Mouse (Mus musculus) kidney, adult 2 months (tissue): ENCODE measurements around the gene Selenoo. TPM values are rescaled to one million over a fixed set of nuclear protein-coding genes. Genes with fewer than 3 reads are reported as not detected.

Experiments
- DNase-seq: peaks from one replicate; pipeline ENCODE4 v3.0.0; 2021
- H3K27ac ChIP-seq: fragments of 200-500 bp; 2 replicates; pipeline ENCODE4 v1.5.1; 2012; ENCODE audit warnings: low read depth, low read length, control low read depth, inconsistent platforms; ENCODE audit not compliant: insufficient read depth
- H3K27me3 ChIP-seq: fragments of 200-500 bp; replicated peaks from 2 replicates; pipeline ENCODE4 v1.6.1; 2012; ENCODE audit warnings: mild to moderate bottlenecking, moderate library complexity, low read length, inconsistent platforms; ENCODE audit not compliant: control insufficient read depth, insufficient read depth
- H3K36me3 ChIP-seq: fragments of 200-500 bp; 2 replicates; pipeline ENCODE4 v1.6.1; 2012; ENCODE audit warnings: mild to moderate bottlenecking, moderate library complexity, low read length, inconsistent platforms; ENCODE audit not compliant: control insufficient read depth, insufficient read depth
- H3K4me1 ChIP-seq: fragments of 200-500 bp; 2 replicates; pipeline ENCODE4 v1.6.1; 2011; ENCODE audit warnings: low read length; ENCODE audit not compliant: control insufficient read depth, insufficient read depth
- H3K4me3 ChIP-seq: fragments of 200-500 bp; 2 replicates; pipeline ENCODE4 v1.5.1; 2011; ENCODE audit warnings: mild to moderate bottlenecking, low read depth, low read length, control low read depth; ENCODE audit not compliant: insufficient read depth
- CTCF ChIP-seq: fragments of 200-500 bp; conservative IDR thresholded peaks from 2 replicates; pipeline ENCODE4 v1.5.1; 2011; ENCODE audit warnings: low read depth, mild to moderate bottlenecking, control low read depth, low read length, moderate library complexity, mixed read lengths; ENCODE audit not compliant: insufficient read depth, insufficient read length
- POLR2A ChIP-seq: fragments of 200-500 bp; IDR thresholded peaks from one replicate; pipeline ENCODE4 v1.6.1; 2011; ENCODE audit warnings: low read depth, low read length, control low read depth
- WGBS: fragments of 180-500 bp; shearing (Covaris S2); methylation state at CpG from one replicate; pipeline ENCODE4 v1.1.7; 2018; 5-methylcytosine and 5-hydroxymethylcytosine counted together
- polyA plus RNA-seq: library from polyadenylated mRNA; depleted of rRNA; stranded (reverse); fragments of >200 nt; gene quantifications from 2 replicates; pipeline ENCODE4 v1.2.3, GENCODE M21; 2012

Selenoo gene
- polyA plus RNA-seq, 1 experiment = 55.9 TPM

DNA sequence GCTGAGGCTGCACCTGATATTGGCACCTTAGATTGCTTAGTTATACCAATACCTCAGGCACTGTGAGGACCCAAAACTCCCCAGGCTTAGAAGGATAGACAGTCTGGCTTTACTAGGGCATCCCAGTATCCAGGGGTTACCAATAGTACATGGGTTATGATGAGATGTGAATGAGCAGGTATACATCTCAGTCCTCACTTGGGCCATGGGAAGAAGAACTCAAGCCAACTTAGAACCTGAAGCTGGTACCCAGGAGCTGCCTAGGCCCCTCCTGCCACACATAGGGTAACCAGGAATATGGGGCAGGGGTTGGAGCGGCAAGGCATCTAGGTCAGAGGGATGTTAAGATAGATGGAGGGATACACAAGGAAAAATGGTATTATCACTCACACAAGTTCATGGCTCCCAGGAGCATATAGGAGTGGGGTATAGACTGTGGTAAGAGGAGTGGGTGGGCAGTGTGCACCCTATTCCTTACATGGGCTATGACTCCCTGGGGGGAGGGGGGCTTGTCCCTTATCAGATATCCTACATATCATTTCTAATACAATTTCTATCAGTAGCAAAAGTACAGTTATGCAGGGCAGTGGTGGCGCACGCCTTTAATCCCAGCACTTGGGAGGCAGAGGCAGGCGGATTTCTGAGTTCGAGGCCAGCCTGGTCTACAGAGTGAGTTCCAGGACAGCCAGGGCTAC is 47.7 kb downstream of the Selenoo start:
- no peak overlapping the region for H3K4me3 ChIP-seq
- no peaks in the 10 kb centered on the region for H3K4me1 ChIP-seq
- H3K36me3 ChIP-seq = no peaks in the 10 kb centered on the region
- TF ChIP-seq POLR2A = no peak
- no peak for TF ChIP-seq CTCF
- 91% methylated on average over 5 of the region's 5 CpGs for WGBS
- H3K27ac ChIP-seq = no peak overlapping the region
- DNase-seq = no peak
- no peaks in the 10 kb centered on the region for H3K27me3 ChIP-seq

DNA sequence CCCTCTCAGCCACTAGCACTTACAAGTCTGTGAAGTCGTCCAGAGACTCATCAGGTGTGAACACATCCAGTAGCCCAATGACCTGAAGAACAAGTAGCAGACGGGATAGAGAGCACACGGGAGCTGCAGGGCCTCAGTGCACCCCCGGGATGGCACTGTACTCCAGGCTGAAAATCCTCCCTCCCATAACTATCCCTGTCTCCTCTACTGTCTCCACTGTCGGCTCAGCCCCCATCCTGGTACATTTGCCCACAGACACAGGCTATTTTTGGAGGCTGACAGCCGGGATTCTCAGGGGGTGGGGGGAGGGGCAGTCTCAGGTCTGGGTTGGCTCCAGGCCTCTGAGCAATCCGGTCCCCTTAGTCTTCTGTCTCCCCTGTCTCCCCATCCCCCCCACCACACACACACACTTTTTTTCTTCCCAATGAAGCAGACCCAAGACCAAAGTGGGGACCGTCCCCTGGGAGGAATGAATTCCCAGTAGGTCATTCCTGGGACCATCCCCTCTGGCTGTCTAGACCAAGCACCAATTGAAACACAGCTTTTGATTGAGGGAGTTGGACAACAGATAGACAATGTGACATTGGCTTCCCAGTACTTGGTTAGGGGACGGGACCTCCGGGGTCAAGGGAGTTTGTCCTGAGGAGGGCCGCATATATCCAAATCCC is 48.6 kb downstream of the Selenoo start:
- no peaks in the 10 kb centered on the region for H3K27me3 ChIP-seq
- no peaks in the 10 kb centered on the region for H3K36me3 ChIP-seq
- H3K4me3 ChIP-seq = no peak overlapping the region
- 64% methylated on average over 11 of the region's 11 CpGs for WGBS
- H3K4me1 ChIP-seq = no peaks in the 10 kb centered on the region
- H3K27ac ChIP-seq = no peak overlapping the region
- no peak for DNase-seq
- no peak for TF ChIP-seq POLR2A
- TF ChIP-seq CTCF = no peak

DNA sequence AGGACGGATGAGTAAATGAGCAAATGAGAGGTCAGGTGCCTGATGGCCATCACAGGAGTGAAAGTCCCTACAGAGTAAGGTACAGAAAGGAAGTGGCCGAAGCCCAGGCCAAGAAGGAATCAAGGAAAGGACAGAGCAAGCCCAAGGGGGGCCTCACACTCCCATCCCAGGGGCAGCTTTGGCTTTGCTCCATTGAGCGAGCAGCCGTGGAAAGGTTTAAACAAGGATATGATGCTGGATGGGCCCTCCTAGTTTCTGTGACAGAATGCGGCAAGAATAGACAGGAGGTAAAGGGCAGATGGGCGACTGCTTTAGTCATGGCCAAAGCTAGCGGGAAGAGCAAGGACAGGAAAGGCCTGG is 49.1 kb downstream of the Selenoo start:
- Histone ChIP-seq H3K36me3 (no peaks in the 10 kb centered on the region), H3K4me1 (no peaks in the 10 kb centered on the region), H3K4me3 (no peak overlapping the region), H3K27me3 (no peaks in the 10 kb centered on the region), H3K27ac (no peak overlapping the region)
- TF ChIP-seq CTCF = no peak
- no peak for TF ChIP-seq POLR2A
- 69% methylated on average over 7 of the region's 7 CpGs for WGBS
- DNase-seq = no peak

DNA sequence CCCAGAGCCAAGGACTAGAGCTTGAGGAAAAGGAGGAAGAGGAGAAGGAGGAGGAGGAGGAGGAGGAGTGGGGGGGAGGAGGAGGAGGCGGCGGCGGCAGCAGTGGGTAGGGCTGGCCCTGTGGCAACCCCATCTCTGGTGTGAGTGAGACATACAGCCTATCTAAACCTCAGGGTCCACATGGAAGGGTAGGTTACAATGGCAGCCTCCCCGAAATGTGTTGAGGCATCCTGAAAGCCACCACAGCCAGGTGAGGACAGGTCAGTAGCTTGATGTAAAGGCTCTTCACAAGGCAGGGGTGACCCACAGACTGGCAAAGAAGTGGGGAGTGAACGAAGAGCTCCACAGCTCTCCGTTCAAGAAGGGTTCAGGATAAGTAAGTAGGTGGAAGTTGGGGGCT is 49.6 kb downstream of the Selenoo start:
- Histone ChIP-seq H3K36me3 (no peaks in the 10 kb centered on the region), H3K27me3 (no peaks in the 10 kb centered on the region), H3K27ac (no peak overlapping the region), H3K4me1 (no peaks in the 10 kb centered on the region), H3K4me3 (no peak overlapping the region)
- no peak for TF ChIP-seq POLR2A
- no peak for TF ChIP-seq CTCF
- WGBS = 91% methylated on average over 6 of the region's 6 CpGs
- DNase-seq = no peak

DNA sequence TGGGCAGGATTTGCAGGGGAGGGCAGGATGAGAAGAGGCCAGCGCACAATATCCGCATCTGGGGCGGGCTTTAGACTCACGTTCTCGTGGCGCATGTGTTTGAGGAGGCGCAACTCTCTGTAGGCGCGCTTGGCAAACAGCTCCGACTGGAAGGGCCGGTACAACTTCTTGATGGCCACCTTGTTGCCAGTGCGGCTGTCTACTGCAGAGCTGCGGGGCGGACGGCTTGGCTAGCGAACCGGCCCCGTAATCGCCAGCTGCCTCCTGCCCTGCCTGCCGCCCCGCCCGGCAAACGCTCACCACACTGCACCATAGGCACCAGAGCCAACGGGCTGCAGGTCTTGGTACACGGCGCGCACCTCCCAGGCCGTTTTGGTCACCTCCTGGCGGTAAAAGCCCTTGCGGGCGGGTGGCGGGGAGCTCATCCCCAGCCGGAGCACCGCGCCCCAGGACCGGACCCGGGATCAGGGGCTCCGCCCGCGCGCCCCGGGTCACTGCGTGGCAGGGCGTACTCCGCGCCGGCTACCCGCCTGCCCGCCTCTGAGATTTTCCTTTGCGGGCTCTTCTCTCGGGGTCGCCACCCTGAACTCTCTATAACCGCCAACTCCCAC is 51.3 kb downstream of the Selenoo start:
- TF ChIP-seq POLR2A (no peak), CTCF (no peak)
- Histone ChIP-seq H3K4me1 (no peaks in the 10 kb centered on the region), H3K36me3 (no peaks in the 10 kb centered on the region), H3K27me3 (no peaks in the 10 kb centered on the region), H3K4me3 (peak overlapping the region; percentile 65), H3K27ac (peak overlapping the region; percentile 36)
- peak; percentile 53 for DNase-seq
- WGBS = 1% methylated on average over 53 of the region's 53 CpGs

DNA sequence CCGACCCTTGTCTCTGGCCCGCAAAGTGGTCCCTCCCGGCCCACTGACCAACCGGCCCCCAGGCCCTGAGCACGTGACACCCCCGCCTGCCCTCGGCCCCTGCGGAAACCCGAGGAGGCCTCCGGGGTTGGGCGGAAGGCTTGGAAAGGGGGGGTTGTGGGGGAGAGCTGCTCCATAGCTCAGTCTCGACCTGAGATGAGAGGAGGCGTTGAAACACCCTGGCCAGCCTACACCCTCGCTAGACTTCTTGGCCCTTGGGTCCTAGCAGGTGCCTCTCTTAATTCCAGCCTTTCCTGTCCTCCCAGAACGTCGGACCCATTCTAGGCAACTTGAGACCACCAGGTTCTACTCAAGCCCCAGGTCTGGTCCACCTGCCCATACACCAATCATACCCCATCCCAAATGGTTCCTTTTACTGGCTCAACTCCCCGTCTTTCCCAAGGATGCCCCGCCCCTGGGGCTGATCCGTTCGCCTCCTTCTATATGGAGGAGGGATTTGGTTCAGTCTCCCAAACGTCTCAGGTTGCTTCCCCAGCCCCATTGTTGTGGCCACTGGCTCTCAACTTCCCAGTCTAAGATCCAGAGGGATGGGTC is 51.9 kb downstream of the Selenoo start, which contains the start of gene Mapk12:
Gene Mapk12 (minus strand): TSS at position 45 of the 594 bp plus-strand sequence.
- H3K27me3 ChIP-seq = no peaks in the 10 kb centered on the region
- 3% methylated on average over 21 of the region's 21 CpGs for WGBS
- peak; percentile 75 for DNase-seq

DNA sequence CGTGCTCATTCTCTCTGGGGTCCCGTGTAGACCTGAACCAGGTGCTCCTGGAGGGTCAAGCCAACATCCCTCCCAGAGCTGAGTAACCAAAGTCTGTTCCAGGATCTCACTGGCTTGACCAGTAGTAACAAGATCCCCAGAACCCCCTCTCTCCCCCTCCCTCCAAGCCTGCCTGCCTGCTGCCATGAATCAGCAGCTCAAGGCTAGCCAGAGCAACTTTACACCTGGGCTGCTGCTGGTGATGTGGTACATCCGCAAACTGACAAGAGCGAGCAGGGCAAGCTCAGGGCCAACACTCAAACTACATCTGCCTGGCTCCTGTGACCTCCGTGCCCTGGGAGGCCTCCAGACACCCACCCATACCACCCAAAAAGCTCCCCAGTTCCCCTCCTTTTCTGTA is 52.6 kb downstream of the Selenoo start:
- DNase-seq = peak; percentile 34
- Histone ChIP-seq H3K27ac (no peak overlapping the region), H3K4me3 (no peak overlapping the region), H3K36me3 (no peaks in the 10 kb centered on the region), H3K4me1 (0 out of 2 replicates have a peak, but pooled peaks cover 3% of the 10 kb centered on the region), H3K27me3 (no peaks in the 10 kb centered on the region)
- WGBS = 23% methylated on average over 5 of the region's 5 CpGs
- no peak for TF ChIP-seq POLR2A
- no peak for TF ChIP-seq CTCF

More for the DNA sequence above, 51.9 kb downstream of the Selenoo start, which contains the start of gene Mapk12:
- TF ChIP-seq POLR2A = no peak
- no peak for TF ChIP-seq CTCF
- Histone ChIP-seq H3K27ac (peak within 1 kb of the TSS; percentile 36), H3K36me3 (no peaks in the 10 kb centered on the region), H3K4me1 (no peaks in the 10 kb centered on the region), H3K4me3 (peak within 1 kb of the TSS; percentile 65)
